Mouse (Mus musculus): ENCODE measurements around the gene Sfn. TPM values are rescaled to one million over a fixed set of nuclear protein-coding genes. Genes with fewer than 3 reads are reported as not detected.

Gene Sfn
- polyA plus RNA-seq, 1 experiment from 2014 or later: 13.6 TPM

Small RNAs within 50 kb of the gene (microRNA-seq; reads per million reads assigned to microRNA genes)
- not detected for gene Gm23158

Other genes with a start within 250 kb of the Sfn start
- 25.5 and 27.8 TPM in 2 replicates for gene Wdtc1, start 248.7 kb downstream of the Sfn start, polyA plus RNA-seq (2016; fragmentation: Nextera tagmentation; extraction: Ambion mirVana)
- 8.4 and 9.5 TPM in 2 replicates for gene Slc9a1, start 232.5 kb downstream of the Sfn start, polyA plus RNA-seq (2016; fragmentation: Nextera tagmentation; extraction: Ambion mirVana)
- gene Tent5b, start 122.0 kb downstream of the Sfn start, polyA plus RNA-seq (2016; fragmentation: Nextera tagmentation; extraction: Ambion mirVana): 1.0 and 1.5 TPM in 2 replicates
- 4.3 and 4.8 TPM in 2 replicates for gene Trnp1, start 103.6 kb downstream of the Sfn start, polyA plus RNA-seq (2016; fragmentation: Nextera tagmentation; extraction: Ambion mirVana)
- 1.4 and 4.0 TPM in 2 replicates for gene Kdf1, start 83.2 kb downstream of the Sfn start, polyA plus RNA-seq (2016; fragmentation: Nextera tagmentation; extraction: Ambion mirVana)
- 326 and 340 TPM in 2 replicates for gene Nudc, start 56.2 kb downstream of the Sfn start, polyA plus RNA-seq (2016; fragmentation: Nextera tagmentation; extraction: Ambion mirVana)
- gene Nr0b2, start 48.8 kb downstream of the Sfn start, polyA plus RNA-seq (2016; fragmentation: Nextera tagmentation; extraction: Ambion mirVana): not detected in 2 replicates
- gene Gpatch3, start 27.4 kb downstream of the Sfn start, polyA plus RNA-seq (2016; fragmentation: Nextera tagmentation; extraction: Ambion mirVana): 10.9 and 12.8 TPM in 2 replicates
- 21.9 and 22.2 TPM in 2 replicates for gene Gpn2, start 17.8 kb downstream of the Sfn start, polyA plus RNA-seq (2016; fragmentation: Nextera tagmentation; extraction: Ambion mirVana)
- 4.1 and 6.4 TPM in 2 replicates for gene Zdhhc18, start 48.0 kb upstream of the Sfn start, polyA plus RNA-seq (2016; fragmentation: Nextera tagmentation; extraction: Ambion mirVana)
- 16.6 and 18.6 TPM in 2 replicates for gene Pigv, start 70.5 kb upstream of the Sfn start, polyA plus RNA-seq (2016; fragmentation: Nextera tagmentation; extraction: Ambion mirVana)
- 41.9 and 44.3 TPM in 2 replicates for gene Arid1a, start 154.6 kb upstream of the Sfn start, polyA plus RNA-seq (2016; fragmentation: Nextera tagmentation; extraction: Ambion mirVana)